Mouse (Mus musculus) C2C12 (cell line): ENCODE measurements around the gene Proser3. TPM values are rescaled to one million over a fixed set of nuclear protein-coding genes. Genes with fewer than 3 reads are reported as not detected.
A peak's percentile ranks its signal among the peaks of the same experiment; 100 is the strongest.

Experiments
- H3K27me3 ChIP-seq: one replicate; pipeline ENCODE4 v1.6.1; 2011; ENCODE audit not compliant: control insufficient read depth, insufficient read depth, insufficient read length
- H3K36me3 ChIP-seq: one replicate; pipeline ENCODE4 v1.6.1; 2011; ENCODE audit not compliant: control insufficient read depth, insufficient read depth
- H3K4me3 ChIP-seq: one replicate; pipeline ENCODE4 v1.5.1; 2011; ENCODE audit warnings: mild to moderate bottlenecking, control low read depth; ENCODE audit not compliant: poor library complexity, insufficient read depth, severe bottlenecking
- H3K79me2 ChIP-seq: one replicate; pipeline ENCODE4 v1.6.1; 2011; ENCODE audit not compliant: control insufficient read depth, insufficient read depth
- H3K79me3 ChIP-seq: one replicate; pipeline ENCODE4 v1.6.1; 2011; ENCODE audit warnings: low read depth, control low read depth
- H3ac ChIP-seq: one replicate; pipeline ENCODE3; 2011; ENCODE audit warnings: low read depth; ENCODE audit not compliant: control insufficient read depth, insufficient read length
- CEBPB ChIP-seq: IDR thresholded peaks from one replicate; pipeline ENCODE4 v1.6.1; 2011; ENCODE audit warnings: low read depth, mild to moderate bottlenecking, control low read depth, moderate library complexity
- CTCF ChIP-seq: IDR thresholded peaks from one replicate; pipeline ENCODE4 v1.5.1; 2011; ENCODE audit not compliant: control insufficient read depth, insufficient read depth, insufficient read length
- FOSL1 ChIP-seq: IDR thresholded peaks from one replicate; pipeline ENCODE4 v1.8.0; 2011; ENCODE audit warnings: mild to moderate bottlenecking, low read length; ENCODE audit not compliant: poor library complexity, insufficient read depth, severe bottlenecking
- MAX ChIP-seq: IDR thresholded peaks from one replicate; pipeline ENCODE4 v1.6.1; 2011; ENCODE audit warnings: mild to moderate bottlenecking, control low read depth
- MYOD1 ChIP-seq: IDR thresholded peaks from one replicate; pipeline ENCODE4 v1.6.1; 2011; ENCODE audit warnings: low read depth; ENCODE audit not compliant: control insufficient read depth, insufficient read length
- MYOG ChIP-seq: IDR thresholded peaks from one replicate; pipeline ENCODE4 v1.6.1; 2011; ENCODE audit not compliant: control insufficient read depth, insufficient read length; ENCODE audit errors: extremely low read depth
- USF1 ChIP-seq: IDR thresholded peaks from one replicate; pipeline ENCODE4 v1.6.1; 2011; ENCODE audit warnings: low read depth, mild to moderate bottlenecking, control low read depth, moderate library complexity
- polyA plus RNA-seq: library from polyadenylated mRNA; unstranded; fragments of >200 nt; fragmentation: generic; extraction: Trizol; gene quantifications from one replicate; pipeline ENCODE4 v1.2.1, GENCODE M21; 2012; ENCODE audit warnings: missing spikeins

Proser3 gene
- polyA plus RNA-seq, 1 experiment: 8.7 TPM

DNA sequence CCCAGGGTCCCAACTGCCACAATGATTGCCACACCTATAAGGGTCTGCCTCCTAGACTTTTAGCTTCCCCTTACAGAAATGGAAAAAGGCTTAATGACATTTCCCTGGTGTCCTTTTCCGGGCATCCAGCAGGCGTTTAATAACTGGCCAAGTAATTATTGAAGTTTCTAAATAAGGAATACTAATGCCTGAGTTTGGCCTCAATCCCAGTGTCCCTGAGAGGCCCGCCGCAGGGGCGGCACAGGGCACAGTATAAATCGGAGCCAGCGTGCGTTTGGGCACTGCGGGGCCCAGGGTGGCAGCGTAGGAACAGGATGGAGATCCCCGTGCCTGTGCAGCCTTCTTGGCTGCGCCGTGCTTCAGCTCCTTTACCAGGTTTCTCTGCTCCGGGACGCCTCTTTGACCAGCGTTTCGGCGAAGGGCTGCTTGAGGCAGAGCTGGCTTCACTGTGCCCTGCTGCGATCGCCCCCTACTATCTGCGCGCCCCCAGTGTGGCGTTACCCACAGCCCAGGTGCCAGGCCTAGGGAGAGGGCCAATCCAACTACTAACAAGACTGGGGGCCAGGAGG lies 1.0 kb upstream of the Proser3 start:
- H3K79me3 ChIP-seq: peaks cover 1% of the 10 kb centered on the region
- peaks cover 7% of the 10 kb centered on the region for H3K36me3 ChIP-seq
- H3ac ChIP-seq: peak overlapping the region; percentile 64
- peak overlapping the region; percentile 50 for H3K4me3 ChIP-seq
- no peaks in the 10 kb centered on the region for H3K27me3 ChIP-seq
- no peak for TF ChIP-seq CTCF
- no peak for TF ChIP-seq CEBPB
- TF ChIP-seq MYOD1: no peak
- TF ChIP-seq MAX: no peak
- no peak for TF ChIP-seq FOSL1
- TF ChIP-seq USF1: no peak
- TF ChIP-seq MYOG: no peak
- H3K79me2 ChIP-seq: peaks cover 14% of the 10 kb centered on the region

DNA sequence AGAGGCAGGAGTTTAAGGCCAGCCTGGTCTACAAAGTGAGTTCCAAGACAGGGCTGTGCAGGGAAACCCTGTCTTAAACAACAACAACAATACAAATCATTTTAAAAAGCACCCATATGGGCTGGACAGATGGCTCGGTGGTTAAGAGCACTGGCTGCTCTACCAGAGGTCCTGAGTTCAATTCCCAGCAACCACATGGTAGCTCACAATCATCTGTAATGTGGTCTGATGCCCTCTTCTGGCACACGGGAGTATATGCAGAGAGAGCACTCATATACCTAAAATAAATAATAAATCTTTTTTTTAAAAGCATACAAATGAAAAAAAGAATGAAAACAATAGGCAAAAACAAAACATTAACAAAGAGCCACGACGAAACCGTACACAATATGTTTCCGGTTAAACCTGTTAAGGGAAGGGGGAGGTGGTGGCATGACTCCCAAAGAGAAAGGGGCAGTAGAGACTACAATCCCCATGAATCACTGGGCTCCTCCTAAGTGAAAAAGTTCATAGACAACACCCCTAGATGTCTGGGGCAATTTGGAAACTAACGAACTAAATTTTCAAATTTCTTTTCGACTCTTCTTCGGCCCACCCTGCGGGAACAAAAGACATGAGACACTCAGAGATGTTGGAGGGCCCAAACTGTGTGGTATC lies 526 bp downstream of the Proser3 start:
- peak overlapping the region; percentile 50 for H3K4me3 ChIP-seq
- H3K79me2 ChIP-seq: peaks cover 8% of the 10 kb centered on the region
- peak overlapping the region; percentile 53 for H3ac ChIP-seq
- H3K27me3 ChIP-seq: no peaks in the 10 kb centered on the region
- H3K79me3 ChIP-seq: no peaks in the 10 kb centered on the region
- TF ChIP-seq MYOD1 (no peak), CTCF (no peak), CEBPB (no peak), MAX (no peak), FOSL1 (no peak), USF1 (no peak), MYOG (no peak)
- peaks cover 7% of the 10 kb centered on the region for H3K36me3 ChIP-seq

DNA sequence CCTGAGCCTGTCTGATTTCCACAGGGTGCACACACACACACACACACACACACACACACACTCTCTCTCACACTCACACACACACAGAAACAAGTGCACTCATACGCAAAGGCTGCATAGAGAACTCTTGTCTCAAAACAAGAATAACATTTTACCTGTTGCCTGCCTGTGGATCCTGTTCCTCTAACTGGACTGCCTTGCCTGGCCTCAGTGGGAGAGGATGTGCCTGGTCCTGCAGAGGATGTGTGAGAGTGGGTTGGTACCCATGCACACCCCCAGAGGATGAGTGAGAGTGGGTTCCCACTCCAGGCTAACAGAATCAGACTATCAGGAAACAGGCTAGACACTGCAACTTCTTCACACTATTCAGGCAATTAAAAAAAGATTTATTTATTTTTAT lies 1.5 kb downstream of the Proser3 start:
- peaks cover 4% of the 10 kb centered on the region for H3K36me3 ChIP-seq
- no peaks in the 10 kb centered on the region for H3K27me3 ChIP-seq
- H3K79me3 ChIP-seq: no peaks in the 10 kb centered on the region
- no peak overlapping the region for H3K4me3 ChIP-seq
- TF ChIP-seq MYOG (no peak), MYOD1 (no peak), CTCF (no peak)
- no peak overlapping the region for H3ac ChIP-seq
- peaks cover 8% of the 10 kb centered on the region for H3K79me2 ChIP-seq

DNA sequence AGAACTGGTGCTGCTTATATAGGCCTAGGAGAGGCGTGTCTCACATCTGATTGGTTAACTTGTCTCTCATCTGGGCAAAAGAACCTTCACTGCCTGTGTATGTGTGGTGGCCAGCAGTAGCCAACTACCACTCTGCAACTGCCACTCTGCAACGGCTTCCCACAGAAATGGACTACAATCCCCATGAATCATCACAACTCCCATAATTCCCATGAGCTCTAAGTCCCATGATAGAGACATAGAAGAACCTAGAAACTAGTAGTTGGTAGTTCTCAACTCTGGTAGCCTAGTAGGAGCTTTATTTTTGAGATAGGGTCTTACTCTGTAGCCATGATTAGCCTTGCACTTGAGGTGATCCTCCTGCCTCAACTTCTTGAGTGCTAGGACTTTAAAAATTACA lies 2.2 kb downstream of the Proser3 start:
- H3ac ChIP-seq: no peak overlapping the region

DNA sequence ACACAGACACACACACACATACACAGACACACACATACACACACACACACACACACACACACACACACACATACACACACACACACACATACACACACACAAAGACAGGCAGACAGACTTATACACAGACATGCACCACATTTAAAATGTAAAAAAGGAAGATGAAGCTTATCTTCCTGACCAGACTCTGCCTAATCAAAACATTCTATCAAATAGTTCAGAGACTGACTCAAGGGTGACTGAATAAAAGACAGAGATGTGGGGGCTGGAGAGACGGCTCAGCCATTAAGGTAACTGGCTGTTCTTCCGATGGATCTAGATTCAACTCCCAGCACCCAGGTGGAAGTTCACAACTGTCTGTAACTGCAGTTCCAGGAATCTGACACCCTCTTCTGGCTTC lies 7.8 kb downstream of the Proser3 start:
- H3ac ChIP-seq: no peak overlapping the region
- no peaks in the 10 kb centered on the region for H3K36me3 ChIP-seq
- H3K27me3 ChIP-seq: no peaks in the 10 kb centered on the region
- H3K79me2 ChIP-seq: no peaks in the 10 kb centered on the region
- TF ChIP-seq CTCF (no peak), CEBPB (no peak), MYOD1 (no peak), MYOG (no peak), USF1 (no peak), MAX (no peak), FOSL1 (no peak)
- no peaks in the 10 kb centered on the region for H3K79me3 ChIP-seq
- H3K4me3 ChIP-seq: no peak overlapping the region

More for the DNA sequence above, 2.2 kb downstream of the Proser3 start:
- H3K27me3 ChIP-seq: no peaks in the 10 kb centered on the region
- no peak overlapping the region for H3K4me3 ChIP-seq
- H3K36me3 ChIP-seq: peaks cover 4% of the 10 kb centered on the region
- no peaks in the 10 kb centered on the region for H3K79me3 ChIP-seq
- peaks cover 8% of the 10 kb centered on the region for H3K79me2 ChIP-seq
- TF ChIP-seq MAX (no peak), MYOD1 (no peak), FOSL1 (no peak)

DNA sequence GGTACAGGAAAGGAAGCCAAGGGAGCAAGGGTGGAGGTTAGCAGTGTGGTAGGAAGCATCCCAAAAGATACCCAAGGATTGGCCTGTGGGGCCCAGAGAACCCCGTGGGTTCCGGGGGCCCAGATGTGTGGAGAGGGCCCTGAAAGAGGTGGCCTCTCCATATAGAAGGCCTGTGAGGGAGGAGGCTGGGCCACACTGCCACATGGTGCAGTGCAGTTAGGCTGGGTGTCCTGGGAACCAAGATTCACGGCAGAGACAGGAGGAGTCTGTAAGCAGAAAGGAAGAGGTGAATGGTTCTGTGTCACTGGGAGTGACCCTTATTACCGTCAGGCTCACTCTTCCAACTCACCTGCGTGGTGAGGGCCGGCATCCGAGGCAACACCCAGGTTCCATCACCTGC lies 11.5 kb downstream of the Proser3 start:
- H3K4me3 ChIP-seq: no peak overlapping the region
- TF ChIP-seq MYOD1 (no peak), CEBPB (no peak), USF1 (no peak), FOSL1 (no peak), CTCF (no peak), MAX (no peak), MYOG (no peak)
- no peaks in the 10 kb centered on the region for H3K79me2 ChIP-seq
- H3K36me3 ChIP-seq: no peaks in the 10 kb centered on the region
- no peaks in the 10 kb centered on the region for H3K27me3 ChIP-seq
- H3ac ChIP-seq: no peak overlapping the region
- H3K79me3 ChIP-seq: no peaks in the 10 kb centered on the region
